Mouse (Mus musculus) heart, embryonic 14.5 days (tissue): ENCODE results near the gene Ap1s3. TPM values are rescaled to one million over a fixed set of nuclear protein-coding genes. Genes with fewer than 3 reads are reported as not detected.

Experiments
- ATAC-seq: fragments of 200-750 bp; cut with Nextera tagmentation; 2 replicates; pipeline ENCODE4 v1.8.0; 2017; ENCODE audit warnings: low read depth, moderate TSS enrichment; ENCODE audit not compliant: insufficient number of reproducible peaks, insufficient read depth, low FRiP score
- H3K27ac ChIP-seq, 2 experiments: fragments of 200-500 bp in 1 of 2; fragments of 300-500 bp in 1 of 2; sonication (generic) in 1 of 2; replicated peaks in 1 of 2; 2 replicates each; pipeline ENCODE4 v1.5.1; 2012 to 2014; ENCODE audit warnings: low read depth in 2 of 2, low read length in 2 of 2, control low read depth in 1 of 2, mild to moderate bottlenecking in 1 of 2, mixed read lengths in 1 of 2; ENCODE audit not compliant: control insufficient read depth in 1 of 2, insufficient read depth in 1 of 2
- H3K27me3 ChIP-seq: fragments of 300-500 bp; sonication (generic); 2 replicates; pipeline ENCODE4 v1.6.1; 2014; ENCODE audit warnings: mild to moderate bottlenecking, low read length, control low read depth; ENCODE audit not compliant: control insufficient read depth, insufficient read depth
- H3K36me3 ChIP-seq: fragments of 300-500 bp; sonication (generic); 2 replicates; pipeline ENCODE4 v1.6.1; 2014; ENCODE audit warnings: mild to moderate bottlenecking, control low read depth, low read length, mixed read lengths; ENCODE audit not compliant: control insufficient read depth, insufficient read depth
- H3K4me1 ChIP-seq, 2 experiments: fragments of 200-500 bp in 1 of 2; fragments of 300-500 bp in 1 of 2; sonication (generic) in 1 of 2; 2 replicates each; pipeline ENCODE4 v1.6.1; 2012 to 2014; ENCODE audit warnings: low read length in 2 of 2, control low read depth in 1 of 2, mixed read lengths in 1 of 2; ENCODE audit not compliant: control insufficient read depth in 2 of 2, insufficient read depth in 2 of 2
- H3K4me2 ChIP-seq: fragments of 300-500 bp; sonication (generic); 2 replicates; pipeline ENCODE4 v1.6.1; 2014; ENCODE audit warnings: mild to moderate bottlenecking, low read length
- H3K4me3 ChIP-seq, 2 experiments: fragments of 200-500 bp in 1 of 2; fragments of 300-500 bp in 1 of 2; sonication (generic) in 1 of 2; 2 replicates each; pipeline ENCODE4 v1.5.1; 2012 to 2014; ENCODE audit warnings: low read length in 2 of 2, mild to moderate bottlenecking in 2 of 2, control low read depth in 1 of 2, low read depth in 1 of 2, moderate library complexity in 1 of 2; ENCODE audit not compliant: control insufficient read depth in 1 of 2, insufficient read depth in 1 of 2
- H3K9ac ChIP-seq: fragments of 300-500 bp; sonication (generic); 2 replicates; pipeline ENCODE4 v1.6.1; 2014; ENCODE audit warnings: mild to moderate bottlenecking, low read length
- H3K9me3 ChIP-seq: fragments of 300-500 bp; sonication (generic); 2 replicates; pipeline ENCODE4 v1.6.1; 2016; ENCODE audit warnings: low read length, control low read depth; ENCODE audit not compliant: control insufficient read depth
- WGBS: fragments of 180-500 bp; shearing (Covaris S2); extraction: QIAGEN DNeasy Blood & Tissue Kit; methylation state at CpG from one replicate; pipeline ENCODE4 v1.1.7; 2014; 5-methylcytosine and 5-hydroxymethylcytosine counted together
- polyA plus RNA-seq: library from polyadenylated mRNA; unstranded; fragments of >200 nt; fragmentation: Nextera tagmentation; extraction: Ambion mirVana; gene quantifications from 2 replicates; pipeline ENCODE4 v1.2.1, GENCODE M21; 2014

The Ap1s3 gene
- polyA plus RNA-seq, 1 experiment from 2014 or later, result 0.74 TPM

DNA sequence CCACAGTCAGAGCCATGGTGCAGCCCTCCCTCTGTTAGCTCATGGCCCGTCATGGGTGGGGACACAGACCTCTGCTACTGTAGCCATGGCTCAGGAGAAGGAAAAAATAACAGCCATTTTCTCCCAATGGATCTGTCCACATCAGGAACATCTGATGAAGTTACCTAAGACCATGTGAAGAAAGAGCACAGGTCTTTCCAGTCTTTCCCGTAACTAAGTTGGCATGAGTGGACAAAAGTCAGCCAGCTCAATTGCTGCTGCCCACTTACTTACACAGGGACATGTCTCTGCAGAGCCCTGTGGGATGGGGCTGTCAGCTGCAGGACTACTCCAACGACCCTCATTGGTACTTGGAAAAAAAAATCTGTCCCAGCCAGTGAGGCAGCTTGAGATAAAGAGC, 34.9 kb upstream of the Ap1s3 start:
- Histone ChIP-seq H3K27ac (no peak overlapping the region), H3K27me3 (no peaks in the 10 kb centered on the region), H3K4me3 (no peak overlapping the region), H3K4me2 (no peak overlapping the region), H3K36me3 (peaks cover 43% of the 10 kb centered on the region), H3K9me3 (no peaks in the 10 kb centered on the region), H3K9ac (no peak overlapping the region), H3K4me1 (peaks cover 0 to 4% of the 10 kb centered on the region in 2 experiments; a peak in 2 of 4 replicates)
- ATAC-seq, result no peak
- 69% methylated on average over 3 of the region's 3 CpGs for WGBS

DNA sequence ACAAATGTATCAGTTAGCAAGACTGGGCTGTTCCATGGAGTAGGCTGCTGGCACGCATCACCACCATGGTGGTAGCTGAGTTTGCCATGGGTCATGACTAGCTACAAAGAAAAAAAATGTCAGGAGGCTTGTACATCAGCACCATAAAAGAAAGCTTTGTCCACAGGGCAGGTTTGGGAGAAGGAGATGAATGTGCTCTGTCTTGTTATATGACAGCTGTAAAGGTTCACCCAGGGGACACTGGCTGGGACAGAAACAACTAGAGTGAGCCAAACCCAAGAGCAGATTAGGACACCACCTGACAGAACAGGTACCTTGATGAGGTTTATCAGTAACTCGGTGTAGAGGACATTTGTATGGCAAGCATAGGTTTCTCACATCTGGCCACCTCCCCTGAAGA, 32.9 kb upstream of the Ap1s3 start:
- no peaks in the 10 kb centered on the region for H3K27me3 ChIP-seq
- no peak overlapping the region for H3K27ac ChIP-seq
- no peak overlapping the region for H3K4me3 ChIP-seq
- ATAC-seq, result no peak
- no peak overlapping the region for H3K9ac ChIP-seq
- 82% methylated on average over 2 of the region's 2 CpGs for WGBS
- H3K36me3 ChIP-seq, result peaks cover 45% of the 10 kb centered on the region
- no peaks in the 10 kb centered on the region for H3K4me1 ChIP-seq
- no peaks in the 10 kb centered on the region for H3K9me3 ChIP-seq
- no peak overlapping the region for H3K4me2 ChIP-seq

- 90% methylated on average over 8 of the region's 8 CpGs for WGBS
- H3K9me3 ChIP-seq, result no peaks in the 10 kb centered on the region
- H3K4me3 ChIP-seq, result no peak overlapping the region
- H3K27me3 ChIP-seq, result no peaks in the 10 kb centered on the region
- no peak overlapping the region for H3K27ac ChIP-seq
- H3K4me1 ChIP-seq, result no peaks in the 10 kb centered on the region
- H3K36me3 ChIP-seq, result peaks cover 37% of the 10 kb centered on the region
- H3K9ac ChIP-seq, result no peak overlapping the region
- no peak for ATAC-seq
- no peak overlapping the region for H3K4me2 ChIP-seq
Observed at GRCm38 (mm10) chr1:79703520-79703919, 31.7 kb upstream of the Ap1s3 start.

- WGBS, result 75% methylated on average over 2 of the region's 2 CpGs
- Histone ChIP-seq H3K4me2 (no peak overlapping the region), H3K27ac (no peak overlapping the region), H3K4me3 (no peak overlapping the region), H3K4me1 (0 out of 4 replicates have a peak, but pooled peaks cover 0 to 3% of the 10 kb centered on the region in 2 experiments), H3K9ac (no peak overlapping the region), H3K36me3 (peaks cover 9% of the 10 kb centered on the region; the same call in 1 of the 2 replicates), H3K9me3 (no peaks in the 10 kb centered on the region), H3K27me3 (no peaks in the 10 kb centered on the region)
- ATAC-seq, result no peak
Observed at GRCm38 (mm10) chr1:79698506-79698905, 26.7 kb upstream of the Ap1s3 start.

DNA sequence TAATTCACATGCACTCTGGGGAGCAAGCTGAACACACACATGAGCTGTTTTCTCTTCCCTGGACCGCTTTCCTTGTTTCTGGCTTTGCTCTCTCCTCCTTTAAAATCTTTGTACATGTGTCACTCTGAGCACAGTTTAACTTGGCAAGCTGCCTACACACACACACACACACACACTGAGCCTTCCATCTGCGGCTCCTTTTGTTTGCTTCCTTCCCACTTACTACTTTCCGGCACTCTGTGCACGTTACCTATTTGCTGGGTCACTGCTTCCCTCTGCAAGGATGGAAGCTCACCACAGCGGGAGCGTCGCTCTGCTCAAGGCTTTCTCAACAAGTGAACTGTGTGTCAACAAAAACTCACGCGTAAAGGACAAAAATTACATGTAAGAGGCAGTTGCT, 25.6 kb upstream of the Ap1s3 start:
- Histone ChIP-seq H3K4me3 (no peak overlapping the region), H3K36me3 (peaks cover 5% of the 10 kb centered on the region; the same call in 1 of the 2 replicates), H3K9ac (no peak overlapping the region), H3K27ac (0 out of 4 replicates have a peak overlapping the region, but pooled peaks of 1 of the 2 experiments have one; percentile 24), H3K9me3 (no peaks in the 10 kb centered on the region), H3K4me1 (0 out of 4 replicates have a peak, but pooled peaks cover 0 to 3% of the 10 kb centered on the region in 2 experiments), H3K4me2 (no peak overlapping the region), H3K27me3 (no peaks in the 10 kb centered on the region)
- peak; percentile 80 for ATAC-seq
- WGBS, result 52% methylated on average over 9 of the region's 9 CpGs

DNA sequence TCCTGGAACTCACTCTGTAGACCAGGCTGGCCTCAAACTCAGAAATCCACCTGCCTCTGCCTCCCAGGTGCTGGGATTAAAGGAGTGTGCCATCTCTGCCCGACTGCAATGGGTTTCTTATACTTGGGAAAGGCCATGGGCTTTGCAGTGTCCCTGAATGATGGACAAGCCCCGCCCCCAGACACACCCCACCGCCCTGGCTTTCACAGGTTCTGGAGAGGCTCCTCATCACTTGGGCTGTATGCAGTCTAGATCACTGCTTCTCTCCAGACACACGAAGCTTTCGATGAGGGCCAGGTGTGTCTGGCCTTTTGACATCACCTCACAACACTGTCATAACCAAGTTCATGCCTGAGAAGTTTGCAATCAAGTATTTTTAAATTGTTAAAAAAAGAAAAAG, 25.2 kb upstream of the Ap1s3 start:
- Histone ChIP-seq H3K9ac (no peak overlapping the region), H3K27me3 (no peaks in the 10 kb centered on the region), H3K4me2 (no peak overlapping the region), H3K9me3 (no peaks in the 10 kb centered on the region), H3K4me1 (0 out of 4 replicates have a peak, but pooled peaks cover 0 to 3% of the 10 kb centered on the region in 2 experiments), H3K36me3 (peaks cover 5% of the 10 kb centered on the region; the same call in 1 of the 2 replicates), H3K4me3 (no peak overlapping the region), H3K27ac (no peak overlapping the region)
- ATAC-seq, result peak; percentile 46
- 52% methylated on average over 5 of the region's 5 CpGs for WGBS

DNA sequence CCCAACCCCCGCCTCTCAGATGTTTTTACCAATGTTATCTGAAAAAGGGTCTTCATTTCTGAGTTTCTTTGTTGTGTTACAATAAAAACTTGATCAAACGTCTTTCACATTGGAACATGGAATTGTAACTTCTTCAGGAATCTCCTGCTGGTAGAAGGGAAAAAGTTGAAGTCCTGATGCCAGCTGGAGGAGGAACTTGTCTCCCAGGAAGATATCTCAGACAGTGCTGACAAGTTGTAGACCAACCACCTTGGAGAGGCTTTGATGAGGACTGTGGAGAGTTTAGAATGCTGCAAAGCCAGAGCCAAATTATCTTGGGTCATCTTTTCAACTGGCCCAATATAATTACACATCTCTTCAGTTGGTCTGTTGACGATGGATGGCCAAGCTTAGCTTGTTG, 20.7 kb upstream of the Ap1s3 start:
- 0 out of 4 replicates have a peak, but pooled peaks cover 0 to 3% of the 10 kb centered on the region in 2 experiments for H3K4me1 ChIP-seq
- H3K4me2 ChIP-seq, result no peak overlapping the region
- no peak for ATAC-seq
- no peak overlapping the region for H3K9ac ChIP-seq
- H3K36me3 ChIP-seq, result no peaks in the 10 kb centered on the region
- H3K9me3 ChIP-seq, result peaks cover 6% of the 10 kb centered on the region; the same call in 1 of the 2 replicates
- no peaks in the 10 kb centered on the region for H3K27me3 ChIP-seq
- 72% methylated on average over 3 of the region's 3 CpGs for WGBS
- H3K27ac ChIP-seq, result no peak overlapping the region
- H3K4me3 ChIP-seq, result no peak overlapping the region

DNA sequence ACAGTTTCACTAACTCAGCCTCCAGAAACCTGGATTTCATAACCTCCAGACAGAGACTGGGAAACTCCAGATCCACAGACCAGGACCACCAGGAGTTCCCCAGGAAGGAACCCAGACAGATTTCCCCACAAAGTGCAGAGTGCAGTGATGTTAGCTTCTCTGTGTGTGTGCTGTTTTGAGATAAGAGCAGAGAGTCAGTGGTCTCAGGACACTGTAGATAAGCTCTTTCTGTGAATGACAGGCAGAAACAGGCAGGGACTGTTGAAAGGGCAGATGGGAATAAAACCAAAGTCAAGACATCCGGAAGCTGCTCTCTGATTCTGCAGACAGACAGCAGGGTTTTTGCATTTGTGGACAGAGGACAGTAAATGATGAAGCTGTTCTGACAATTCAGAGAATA, 15.5 kb upstream of the Ap1s3 start:
- no peak overlapping the region for H3K27ac ChIP-seq
- H3K9ac ChIP-seq, result no peak overlapping the region
- no peak overlapping the region for H3K4me2 ChIP-seq
- WGBS, result 12% methylated on average over 1 of the region's 1 CpGs
- H3K9me3 ChIP-seq, result peaks cover 6% of the 10 kb centered on the region; the same call in 1 of the 2 replicates
- ATAC-seq, result no peak
- no peak overlapping the region for H3K4me3 ChIP-seq
- no peaks in the 10 kb centered on the region for H3K27me3 ChIP-seq
- no peaks in the 10 kb centered on the region; a peak in 1 of 4 replicates for H3K4me1 ChIP-seq
- H3K36me3 ChIP-seq, result no peaks in the 10 kb centered on the region
